In the genomic region with DNA sequence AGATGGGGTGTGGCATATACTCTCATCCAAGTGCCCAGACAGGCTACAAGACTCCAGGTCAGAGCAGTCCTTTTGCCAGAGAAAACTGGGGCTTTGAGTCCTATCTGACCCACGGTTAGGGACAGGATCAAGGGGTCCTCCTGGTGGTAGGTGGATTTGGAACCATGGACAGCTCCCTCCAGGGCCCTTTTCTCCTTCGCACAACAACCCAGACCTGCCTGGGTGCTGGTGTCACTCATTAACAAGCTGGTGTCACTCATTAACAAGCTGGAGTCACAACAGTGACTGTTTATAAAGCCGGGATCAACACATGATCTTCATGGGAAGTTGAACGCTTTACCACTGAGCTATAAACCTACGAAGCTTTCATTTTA, we compare ENCODE assay signal across 8 mouse cellular contexts.
A peak's percentile ranks its signal among the peaks of the same experiment; 100 is the strongest.
DNase-seq lines count a peak whose midpoint lies in the region; ATAC-seq and TF ChIP-seq lines count a peak whose summit lies in the region.

No protein-coding gene starts in this region.

- H3K27ac ChIP-seq in heart, adult 2 months = no peak overlapping the region
- H3K27ac ChIP-seq in liver, embryonic 13.5 days = no peak overlapping the region

- no peaks in the 10 kb centered on the region for H3K4me1 ChIP-seq in heart, adult 2 months (ENCODE audit: control insufficient read depth, insufficient read depth, low read length)
- peaks cover 3% of the 10 kb centered on the region for H3K4me1 ChIP-seq in liver, embryonic 13.5 days (replicated peaks)

- no peak for TF ChIP-seq CTCF in heart, adult 2 months (IDR thresholded peaks at IDR 0.05)

- H3K4me2 ChIP-seq in liver, embryonic 13.5 days = no peak overlapping the region

- intact Hi-C loops in heart, adult 2 months (cut with DNase I) = no loop called here

- WGBS in heart, adult 2 months = 14% methylated on average over 5 of the region's 5 CpGs
- WGBS in liver, embryonic 13.5 days (ENCODE audit: insufficient replicate concordance) = 10% methylated on average over 5 of the region's 5 CpGs

- H3K9ac ChIP-seq in heart, adult 2 months (ENCODE audit: low read depth, low read length) = no peak overlapping the region
- H3K9ac ChIP-seq in liver, embryonic 13.5 days = no peak overlapping the region

- peak; percentile 51 for DNase-seq in heart, postnatal 4 days
- no peak for DNase-seq in heart, adult 2 months
- DNase-seq in ZHBTc4 (ENCODE audit: low read depth, low spot score) (peak; percentile 53), MN1 (ENCODE audit: low spot score) (no peak)
- DNase-seq in kidney, adult 18-20 months = peak; percentile 76
- no peak for DNase-seq in liver, embryonic 13.5 days
- DNase-seq in thymus, adult 18-20 months = no peak

- no peaks in the 10 kb centered on the region for H3K27me3 ChIP-seq in heart, adult 2 months (ENCODE audit: control insufficient read depth, insufficient read depth, low read length)
- H3K27me3 ChIP-seq in liver, embryonic 13.5 days = no peaks in the 10 kb centered on the region

- no peak for TF ChIP-seq POLR2A in heart, adult 2 months (IDR thresholded peaks at IDR 0.05; ENCODE audit: insufficient read depth, low read depth, low read length)

- H3K36me3 ChIP-seq in heart, adult 2 months (ENCODE audit: control insufficient read depth, insufficient read depth, low read length) = no peaks in the 10 kb centered on the region
- H3K36me3 ChIP-seq in liver, embryonic 13.5 days = no peaks in the 10 kb centered on the region

- H3K4me3 ChIP-seq in heart, adult 2 months = no peak overlapping the region
- H3K4me3 ChIP-seq in liver, embryonic 13.5 days (replicated peaks) = no peak overlapping the region

- peak; percentile 45 for ATAC-seq in liver, embryonic 13.5 days (ENCODE audit: low read depth)
- ATAC-seq in megakaryocyte-erythroid progenitor cell, adult 5-6 weeks (replicated peaks; ENCODE audit: low FRiP score, low TSS enrichment, poor library complexity, severe bottlenecking) = no peak

- no peaks in the 10 kb centered on the region for H3K9me3 ChIP-seq in liver, embryonic 13.5 days (replicated peaks)

- no peaks in the 10 kb centered on the region for H3K79me2 ChIP-seq in heart, adult 2 months (replicated peaks; ENCODE audit: control insufficient read depth, insufficient read depth, low read length)

- TF ChIP-seq EP300 in heart, adult 2 months (IDR thresholded peaks at IDR 0.05; ENCODE audit: insufficient read depth, low read depth, low read length) = no peak

Comparison
In these comparisons a context has a peak if more than half of its experiments do, and no peak if none do; other contexts are left out.
1. DNase-seq: peak in heart, postnatal 4 days (single experiment), ZHBTc4 (single experiment) and kidney, adult 18-20 months (single experiment); none in heart, adult 2 months (0 of 2), liver, embryonic 13.5 days (single experiment), MN1 (single experiment) and thymus, adult 18-20 months (0 of 2).